Mouse (Mus musculus) MEL (cell line): ENCODE results near the gene Prkcb. TPM values are rescaled to one million over a fixed set of nuclear protein-coding genes. Genes with fewer than 3 reads are reported as not detected.

Source experiments
- DNase-seq: peaks from one replicate; pipeline ENCODE4 v3.0.0; 2011; ENCODE audit warnings: low read depth, low spot score
- H3K27ac ChIP-seq: 2 replicates; pipeline ENCODE4 v1.5.1; 2012; ENCODE audit warnings: low read depth, mild to moderate bottlenecking, control low read depth, low read length, moderate library complexity; ENCODE audit not compliant: control insufficient read depth
- H3K27me3 ChIP-seq, 2 experiments: fragments of 150-350 bp in 1 of 2; sonication (generic) in 1 of 2; 2 replicates each; pipeline ENCODE4 v1.6.1; 2012; ENCODE audit warnings: low read length in 2 of 2, mild to moderate bottlenecking in 2 of 2, improper control_type of control experiment in 1 of 2, moderate library complexity in 1 of 2; ENCODE audit not compliant: insufficient read depth in 2 of 2, control insufficient read depth in 1 of 2
- H3K36me3 ChIP-seq, 2 experiments: 2 replicates each; pipeline ENCODE4 v1.6.1; 2012 to 2014; ENCODE audit warnings: low read length in 2 of 2, improper control_type of control experiment in 1 of 2, inconsistent platforms in 1 of 2, mild to moderate bottlenecking in 1 of 2; ENCODE audit not compliant: insufficient read depth in 2 of 2, control insufficient read depth in 1 of 2
- H3K4me1 ChIP-seq, 2 experiments: fragments of 150-350 bp in 1 of 2; sonication (generic) in 1 of 2; 2 replicates each; pipeline ENCODE4 v1.6.1; 2012; ENCODE audit warnings: low read length in 2 of 2, improper control_type of control experiment in 1 of 2, mild to moderate bottlenecking in 1 of 2; ENCODE audit not compliant: insufficient read depth in 2 of 2, control insufficient read depth in 1 of 2
- H3K4me3 ChIP-seq, 2 experiments: fragments of 150-350 bp in 1 of 2; sonication (generic) in 1 of 2; 2 replicates each; pipeline ENCODE4 v1.5.1; 2012; ENCODE audit warnings: low read depth in 2 of 2, low read length in 2 of 2, mild to moderate bottlenecking in 2 of 2, moderate library complexity in 2 of 2, control low read depth in 1 of 2, improper control_type of control experiment in 1 of 2; ENCODE audit not compliant: control insufficient read depth in 1 of 2, insufficient read depth in 1 of 2
- H3K79me2 ChIP-seq: 2 replicates; pipeline ENCODE4 v1.6.1; 2012; ENCODE audit warnings: mild to moderate bottlenecking, low read length, moderate library complexity; ENCODE audit not compliant: control insufficient read depth, poor library complexity, insufficient read depth
- H3K9ac ChIP-seq: 2 replicates; pipeline ENCODE4 v1.6.1; 2012; ENCODE audit warnings: low read depth, mild to moderate bottlenecking, control low read depth, low read length, moderate library complexity; ENCODE audit not compliant: control insufficient read depth, poor library complexity, severe bottlenecking
- H3K9me3 ChIP-seq: fragments of 150-350 bp; sonication (generic); replicated peaks from 2 replicates; pipeline ENCODE4 v1.6.1; 2012; ENCODE audit warnings: mild to moderate bottlenecking, low read length, improper control_type of control experiment, moderate library complexity; ENCODE audit not compliant: insufficient read depth
- BHLHE40 ChIP-seq: IDR thresholded peaks from 2 replicates; pipeline ENCODE4 v1.6.1; 2012; ENCODE audit warnings: low read depth, mild to moderate bottlenecking, inconsistent platforms, low read length, improper control_type of control experiment, borderline replicate concordance
- CTCF ChIP-seq, 3 experiments: IDR thresholded peaks in 2 of 3; conservative IDR thresholded peaks in 1 of 3; 2 replicates each; pipeline ENCODE4 v1.5.1; 2011 to 2012; ENCODE audit warnings: low read length in 3 of 3, low read depth in 2 of 3, mild to moderate bottlenecking in 2 of 3, improper control_type of control experiment in 1 of 3, inconsistent platforms in 1 of 3, mixed read lengths in 1 of 3, moderate library complexity in 1 of 3; ENCODE audit not compliant: control insufficient read depth in 1 of 3, insufficient read depth in 1 of 3, poor library complexity in 1 of 3, severe bottlenecking in 1 of 3
- GABPA ChIP-seq: IDR thresholded peaks from 2 replicates; pipeline ENCODE4 v1.6.1; 2012; ENCODE audit warnings: low read depth, mild to moderate bottlenecking, inconsistent platforms, low read length, improper control_type of control experiment, moderate library complexity
- GATA1 ChIP-seq: IDR thresholded peaks from 2 replicates; pipeline ENCODE4 v1.6.1; 2011; ENCODE audit warnings: low read depth, low read length, improper control_type of control experiment
- MAFK ChIP-seq: IDR thresholded peaks from 2 replicates; pipeline ENCODE4 v1.6.1; 2011; ENCODE audit warnings: low read depth, mild to moderate bottlenecking, low read length, improper control_type of control experiment, borderline replicate concordance
- MAX ChIP-seq: IDR thresholded peaks from 2 replicates; pipeline ENCODE4 v1.6.1; 2011; ENCODE audit warnings: low read length, improper control_type of control experiment
- MAZ ChIP-seq: IDR thresholded peaks from 2 replicates; pipeline ENCODE4 v1.6.1; 2012; ENCODE audit warnings: low read depth, mild to moderate bottlenecking, inconsistent platforms, low read length, improper control_type of control experiment
- MXI1 ChIP-seq: IDR thresholded peaks from 2 replicates; pipeline ENCODE4 v1.6.1; 2011; ENCODE audit warnings: mild to moderate bottlenecking, low read depth, low read length, improper control_type of control experiment
- MYB ChIP-seq: IDR thresholded peaks from 2 replicates; pipeline ENCODE4 v1.6.1; 2011; ENCODE audit warnings: mild to moderate bottlenecking, low read depth, low read length, improper control_type of control experiment
- NELFE ChIP-seq: IDR thresholded peaks from 2 replicates; pipeline ENCODE4 v1.6.1; 2011; ENCODE audit warnings: low read depth, low read length, improper control_type of control experiment
- POLR2A ChIP-seq, 2 experiments: IDR thresholded peaks; 2 replicates each; pipeline ENCODE4 v1.6.1; 2011 to 2012; ENCODE audit warnings: low read length in 2 of 2, mild to moderate bottlenecking in 2 of 2, control low read depth in 1 of 2, improper control_type of control experiment in 1 of 2, low read depth in 1 of 2, moderate library complexity in 1 of 2; ENCODE audit not compliant: control insufficient read depth in 1 of 2, insufficient read depth in 1 of 2, poor library complexity in 1 of 2
- RAD21 ChIP-seq: IDR thresholded peaks from 2 replicates; pipeline ENCODE4 v1.6.1; 2011; ENCODE audit warnings: mild to moderate bottlenecking, low read depth, low read length, improper control_type of control experiment
- RCOR1 ChIP-seq: IDR thresholded peaks from 2 replicates; pipeline ENCODE4 v1.6.1; 2012; ENCODE audit warnings: low read depth, mild to moderate bottlenecking, inconsistent platforms, low read length, improper control_type of control experiment
- SIN3A ChIP-seq: IDR thresholded peaks from 2 replicates; pipeline ENCODE4 v1.6.1; 2012; ENCODE audit warnings: low read length, improper control_type of control experiment, inconsistent platforms
- SMC3 ChIP-seq: IDR thresholded peaks from 2 replicates; pipeline ENCODE4 v1.6.1; 2011; ENCODE audit warnings: low read depth, low read length, improper control_type of control experiment
- TBP ChIP-seq: IDR thresholded peaks from 2 replicates; pipeline ENCODE4 v1.8.0; 2011; ENCODE audit warnings: low read depth, low read length, improper control_type of control experiment
- TCF12 ChIP-seq: IDR thresholded peaks from 2 replicates; pipeline ENCODE4 v1.6.1; 2014; ENCODE audit warnings: low read depth, mild to moderate bottlenecking, inconsistent platforms, low read length, improper control_type of control experiment, moderate library complexity
- UBTF ChIP-seq: IDR thresholded peaks from 2 replicates; pipeline ENCODE4 v1.6.1; 2012; ENCODE audit warnings: low read depth, mild to moderate bottlenecking, inconsistent platforms, low read length, improper control_type of control experiment, moderate library complexity, borderline replicate concordance; ENCODE audit not compliant: insufficient read depth
- USF1 ChIP-seq: IDR thresholded peaks from 2 replicates; pipeline ENCODE4 v1.6.1; 2014; ENCODE audit warnings: low read depth, mild to moderate bottlenecking, inconsistent platforms, low read length, improper control_type of control experiment, moderate library complexity
- polyA plus RNA-seq, 2 experiments: library from polyadenylated mRNA; stranded (reverse) in 1 of 2; unstranded in 1 of 2; fragments of >175 nt in 1 of 2; fragments of >200 nt in 1 of 2; gene quantifications; 2 replicates each; pipeline versions ENCODE4 v1.2.1 to v1.2.4; 2012; ENCODE audit warnings: low replicate concordance in 2 of 2, low read depth in 1 of 2; ENCODE audit not compliant: insufficient read length in 2 of 2, insufficient read depth in 1 of 2, missing spikeins in 1 of 2
- total RNA-seq: library from RNA; depleted of rRNA; stranded (reverse); fragments of 300-350 nt; gene quantifications from 2 replicates; pipeline ENCODE4 v1.2.3, GENCODE M21; 2012

Gene Prkcb
- total and polyA plus RNA-seq, 3 experiments: not detected

DNA sequence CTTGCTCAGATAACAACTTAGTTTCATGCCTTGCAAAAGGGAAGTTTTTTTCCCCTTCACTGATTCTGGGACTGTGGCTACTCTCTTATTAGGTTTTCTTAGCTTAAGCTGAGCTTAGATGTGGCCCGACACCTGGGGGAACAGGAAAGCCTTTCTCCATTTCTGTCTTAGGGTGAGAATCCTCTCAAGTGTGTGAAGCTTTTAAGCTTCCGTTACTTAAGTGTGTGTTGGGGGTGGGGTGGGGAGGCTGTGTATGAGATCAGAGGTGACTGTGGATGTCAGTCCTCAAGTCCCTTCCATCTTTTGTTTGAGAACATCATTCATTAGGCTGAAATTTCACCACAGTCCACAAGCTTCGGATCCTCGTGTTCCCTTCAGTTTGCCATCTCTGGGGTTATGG, 63.3 kb downstream of the Prkcb start:
- H3K9ac ChIP-seq: no peak overlapping the region
- no peak overlapping the region for H3K4me3 ChIP-seq
- no peak overlapping the region for H3K27ac ChIP-seq
- no peak for DNase-seq
- no peaks in the 10 kb centered on the region for H3K36me3 ChIP-seq
- TF ChIP-seq SMC3 (no peak), RCOR1 (no peak), USF1 (no peak), MXI1 (no peak), SIN3A (no peak), RAD21 (no peak), TCF12 (no peak), MAFK (no peak), NELFE (no peak), TBP (no peak), UBTF (no peak), GABPA (no peak)
- TF ChIP-seq, all 39 proteins: peak for 0
- Histone ChIP-seq H3K79me2 (no peaks in the 10 kb centered on the region), H3K4me1 (no peaks in the 10 kb centered on the region), H3K27me3 (no peaks in the 10 kb centered on the region), H3K9me3 (no peaks in the 10 kb centered on the region)

- Histone ChIP-seq H3K79me2 (no peaks in the 10 kb centered on the region), H3K4me1 (no peaks in the 10 kb centered on the region), H3K9me3 (no peaks in the 10 kb centered on the region), H3K36me3 (no peaks in the 10 kb centered on the region), H3K4me3 (no peak overlapping the region), H3K9ac (no peak overlapping the region), H3K27ac (no peak overlapping the region), H3K27me3 (no peaks in the 10 kb centered on the region)
- no peak for TF ChIP-seq MAZ
- no peak for TF ChIP-seq USF1
- no peak for TF ChIP-seq MAX
- no peak for TF ChIP-seq SMC3
- TF ChIP-seq BHLHE40: no peak
- TF ChIP-seq GABPA: no peak
- no peak for TF ChIP-seq POLR2A (IDR thresholded peaks at IDR 0.05; ENCODE audit: control insufficient read depth in 1 of 2, insufficient read depth in 1 of 2, low read depth in 1 of 2, low read length in 2 of 2, poor library complexity in 1 of 2)
- TF ChIP-seq NELFE: no peak
- no peak for TF ChIP-seq CTCF (IDR thresholded peaks at IDR 0.05 in 2 of 3, conservative IDR thresholded peaks at IDR 0.05 in 1 of 3; ENCODE audit: control insufficient read depth in 1 of 3, insufficient read depth in 1 of 3, low read depth in 2 of 3, low read length in 3 of 3, poor library complexity in 1 of 3, severe bottlenecking in 1 of 3)
- TF ChIP-seq GATA1: no peak
- no peak for TF ChIP-seq RCOR1
- TF ChIP-seq MYB: no peak
- no peak for DNase-seq
Measured at GRCm38 (mm10) chr7:122352566-122353277, 64.2 kb downstream of the Prkcb start.
